ENCODE assay signal across 20 mouse cellular contexts in the genomic region with DNA sequence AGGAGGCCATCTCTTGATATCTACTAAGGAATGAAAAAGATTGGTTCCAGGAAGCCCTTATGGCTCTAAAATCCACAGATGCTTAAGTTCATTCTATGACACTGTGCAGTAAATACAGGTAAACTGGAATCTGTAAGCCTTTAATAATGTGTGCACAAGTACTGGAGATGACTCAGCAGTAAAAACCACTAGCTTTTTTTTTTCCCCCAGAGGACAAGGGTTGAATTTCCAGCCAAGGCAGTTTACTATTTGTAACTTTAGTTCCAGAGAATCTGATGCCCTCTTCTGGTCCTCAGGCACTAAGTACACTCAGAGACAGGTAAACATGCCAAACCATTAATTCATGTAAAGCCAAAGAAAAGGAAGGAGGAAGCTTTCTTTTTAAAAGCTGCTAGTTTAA. TPM values are rescaled to one million over a fixed set of nuclear protein-coding genes. Genes with fewer than 3 reads are reported as not detected.
DNase-seq lines count a peak whose midpoint lies in the region; ATAC-seq and TF ChIP-seq lines count a peak whose summit lies in the region.
"Not testable (repeated sequence)": the region's sequence is repeated elsewhere in the genome, so short reads cannot be mapped to it uniquely, and the experiment has no call there.
"Had no signal": no experiment of that assay in that cellular context is flagged by ENCODE, and none has a peak within 500 bp of the region (broad histone marks: within the 10 kb centered on the region; RNA-seq: fewer than 3 reads in every experiment).

No protein-coding gene starts in this region.

- not testable (repeated sequence) for H3K36me3 ChIP-seq in kidney, adult 2 months (ENCODE audit: control insufficient read depth, insufficient read depth, low read length); liver, adult 2 months (ENCODE audit: control insufficient read depth, insufficient read depth, low read length)

- TF ChIP-seq POLR2A in kidney, adult 2 months (IDR thresholded peaks at IDR 0.05; ENCODE audit: low read depth, low read length); liver, adult 2 months (IDR thresholded peaks at IDR 0.05; ENCODE audit: extremely low read depth, insufficient read depth, low read length): not testable (repeated sequence)

- H3K4me1 ChIP-seq in kidney, adult 2 months (ENCODE audit: control insufficient read depth, insufficient read depth, low read length); liver, adult 2 months (ENCODE audit: control insufficient read depth, insufficient read depth, low read length): not testable (repeated sequence)

- TF ChIP-seq CTCF in kidney, adult 2 months (conservative IDR thresholded peaks at IDR 0.05; ENCODE audit: insufficient read depth, insufficient read length, low read depth, low read length); liver, adult 2 months (IDR thresholded peaks at IDR 0.05; ENCODE audit: low read depth, low read length): not testable (repeated sequence)

- H3K27me3 ChIP-seq in kidney, adult 2 months (replicated peaks; ENCODE audit: control insufficient read depth, insufficient read depth, low read length); liver, adult 2 months (ENCODE audit: control insufficient read depth, insufficient read depth, low read length): not testable (repeated sequence)

- not testable (repeated sequence) for H3K79me2 ChIP-seq in liver, adult 2 months (ENCODE audit: control insufficient read depth, insufficient read depth, low read length)

- not testable (repeated sequence) for H3K9ac ChIP-seq in liver, adult 2 months (ENCODE audit: low read depth, low read length)

- not testable (repeated sequence) for H3K4me3 ChIP-seq in kidney, adult 2 months (ENCODE audit: insufficient read depth, low read depth, low read length); liver, adult 2 months (ENCODE audit: insufficient read depth, low read depth, low read length)

- ATAC-seq in common myeloid progenitor, adult 5-6 weeks (replicated peaks; ENCODE audit: low read depth, poor library complexity, severe bottlenecking): peak; percentile 81
- peak; percentile 48 to 65; a peak in 3 of 4 replicates for ATAC-seq in hematopoietic stem cell, adult 5-6 weeks (replicated peaks in 1 of 2; ENCODE audit: insufficient read depth in 1 of 2, low FRiP score in 2 of 2, low TSS enrichment in 1 of 2, low read depth in 1 of 2, poor library complexity in 2 of 2, severe bottlenecking in 2 of 2)
- peak; percentile 77 for ATAC-seq in megakaryocyte-erythroid progenitor cell, adult 5-6 weeks (replicated peaks; ENCODE audit: low FRiP score, low TSS enrichment, poor library complexity, severe bottlenecking)

- DNase-seq in ES-CJ7 (ENCODE audit: low read depth, low spot score): peak; percentile 34
- DNase-seq in MEL-GATA-1-ER (ENCODE audit: extremely low read depth, low read depth): peak; percentile 12
- DNase-seq in kidney, adult 2 months: peak; percentile 61
- peak; percentile 56 for DNase-seq in liver, adult 2 months (ENCODE audit: extremely low read depth, low read depth, low spot score)

- not testable (repeated sequence) for H3K27ac ChIP-seq in kidney, adult 2 months (ENCODE audit: insufficient read depth, low read depth, low read length); liver, adult 2 months (replicated peaks; ENCODE audit: insufficient read depth, low read depth, low read length)

RNA-seq across cellular contexts. Expression of a gene that starts 25.7 kb away (rescaled TPM):
- total RNA-seq in common myeloid progenitor, adult 5-6 weeks (2017): not detected in 2 replicates
- total RNA-seq in hematopoietic stem cell, adult 5-6 weeks (2017): not detected in 2 replicates
- polyA plus RNA-seq in kidney, adult 2 months (2012; rRNA removed): not detected in 2 replicates
- total RNA-seq in liver, adult 2 months (2014; rRNA removed): not detected in 2 replicates
- not detected in 2 replicates for polyA plus RNA-seq in liver, adult 2 months (2012; rRNA removed)
- 0.50 TPM in 1 of 2 replicates, not detected in the other for total RNA-seq in megakaryocyte-erythroid progenitor cell, adult 5-6 weeks (2014; fragmentation: Nextera tagmentation)
- total RNA-seq in megakaryocyte-erythroid progenitor cell, adult 5-6 weeks (2017): 0.56 TPM in 1 of 2 replicates, not detected in the other
- total RNA-seq: adrenal gland, adult 18-20 months; adrenal gland, postnatal 14 days had no signal
- polyA plus RNA-seq: activated CD4-positive, CD25-positive, alpha-beta regulatory T cell, adult 4 months; C2C12; embryonic facial prominence, embryonic 13.5 days; forebrain, embryonic 10.5 days; forebrain, embryonic 14.5 days; heart, embryonic 13.5 days; heart, postnatal 0 days; hindbrain, embryonic 12.5 days; hindbrain, embryonic 16.5 days; inflammation-experienced regulatory T-cells, adult 6 months; kidney, embryonic 14.5 days had no signal
